ENCODE assay signal across 8 mouse cellular contexts in genomic region chr4:119247462-119248235, GRCm38 (mm10). TPM values are rescaled to one million over a fixed set of nuclear protein-coding genes. Genes with fewer than 3 reads are reported as not detected.
A peak's percentile ranks its signal among the peaks of the same experiment; 100 is the strongest.
DNase-seq lines count a peak whose midpoint lies in the region; ATAC-seq lines count a peak whose summit lies in the region.

No protein-coding gene starts in this region.

- peak; percentile 48; the same call in 1 of the 2 replicates for ATAC-seq in hindbrain, embryonic 16.5 days
- ATAC-seq in midbrain, embryonic 11.5 days (ENCODE audit: low FRiP score) = peak; percentile 74

- no peak overlapping the region for H3K4me3 ChIP-seq in hindbrain, embryonic 16.5 days (ENCODE audit: low read length)
- no peak overlapping the region for H3K4me3 ChIP-seq in midbrain, embryonic 11.5 days (ENCODE audit: low read depth, low read length)

- no peaks in the 10 kb centered on the region for H3K9me3 ChIP-seq in hindbrain, embryonic 16.5 days (ENCODE audit: control insufficient read depth, low read length)
- H3K9me3 ChIP-seq in midbrain, embryonic 11.5 days (ENCODE audit: control insufficient read depth, low read length) = no peaks in the 10 kb centered on the region

- H3K9ac ChIP-seq in hindbrain, embryonic 16.5 days (ENCODE audit: low read depth, low read length) = no peak overlapping the region
- H3K9ac ChIP-seq in midbrain, embryonic 11.5 days (ENCODE audit: low read length) = peak overlapping the region; percentile 33; the same call in 1 of the 2 replicates

- peak overlapping the region; percentile 41; the same call in 1 of the 2 replicates for H3K27ac ChIP-seq in hindbrain, embryonic 16.5 days (ENCODE audit: low read depth, low read length)
- peak overlapping the region; percentile 9; the same call in 1 of the 2 replicates for H3K27ac ChIP-seq in midbrain, embryonic 11.5 days (ENCODE audit: low read depth, low read length)

- H3K36me3 ChIP-seq in hindbrain, embryonic 16.5 days (ENCODE audit: control insufficient read depth, insufficient read depth, low read length) = peaks cover 9% of the 10 kb centered on the region
- H3K36me3 ChIP-seq in midbrain, embryonic 11.5 days (ENCODE audit: control insufficient read depth, insufficient read depth, low read length) = 0 out of 2 replicates have a peak, but pooled peaks cover 2% of the 10 kb centered on the region

- peaks cover 6% of the 10 kb centered on the region; the same call in 1 of the 2 replicates for H3K4me1 ChIP-seq in hindbrain, embryonic 16.5 days (ENCODE audit: control insufficient read depth, insufficient read depth, low read depth, low read length)
- peaks cover 5% of the 10 kb centered on the region for H3K4me1 ChIP-seq in midbrain, embryonic 11.5 days (ENCODE audit: control insufficient read depth, insufficient read depth, low read length)

- peak; percentile 41 to 50 for DNase-seq in cerebellum, adult 18-20 months
- DNase-seq in cerebellum, adult 9-10 months = no peak
- peak; percentile 42 to 63 for DNase-seq in cerebellum, postnatal 36 days
- peak; percentile 80 for DNase-seq in gastrocnemius, postnatal 10 days
- peak; percentile 62 to 77 for DNase-seq in left cerebral cortex, postnatal 14 days (ENCODE audit: low spot score in 2 of 2)
- peak; percentile 97 for DNase-seq in midbrain, embryonic 11.5 days (ENCODE audit: low spot score, missing footprints)
- DNase-seq in spleen, adult 12 weeks (ENCODE audit: low spot score) = peak; percentile 29

- intact Hi-C loops in left cerebral cortex, postnatal 14 days (cut with DNase I) = loop anchor here (10.0 kb wide), 1 partner anchor 417 kb away; no protein-coding TSS in a partner anchor

- H3K4me2 ChIP-seq in hindbrain, embryonic 16.5 days (ENCODE audit: low read length) = no peak overlapping the region
- no peak overlapping the region; the same call in 1 of the 2 replicates for H3K4me2 ChIP-seq in midbrain, embryonic 11.5 days

- no peaks in the 10 kb centered on the region for H3K27me3 ChIP-seq in hindbrain, embryonic 16.5 days (replicated peaks; ENCODE audit: control insufficient read depth, insufficient read depth, low read length)
- H3K27me3 ChIP-seq in midbrain, embryonic 11.5 days (ENCODE audit: control insufficient read depth, insufficient read depth, low read length) = no peaks in the 10 kb centered on the region

- 31% methylated on average over 11 of the region's 13 CpGs for WGBS in hindbrain, embryonic 16.5 days
- WGBS in midbrain, embryonic 11.5 days = 24% methylated on average over 13 of the region's 13 CpGs

RNA-seq across cellular contexts. Expression of gene Cldn19, which starts 7.6 kb away (rescaled TPM):
- total RNA-seq in gastrocnemius, postnatal 10 days (2021) = 10 to 100 TPM; 12.8 to 17.0 TPM
- polyA plus RNA-seq in hindbrain, embryonic 16.5 days (2015; fragmentation: Nextera tagmentation; extraction: Ambion mirVana) = 0.81 and 1.1 TPM in 2 replicates
- under 1 TPM; 0.15 to 0.24 TPM for total RNA-seq in left cerebral cortex, postnatal 14 days (2021)
- 0.49 TPM in 1 of 2 replicates, not detected in the other for polyA plus RNA-seq in midbrain, embryonic 11.5 days (2014; fragmentation: Nextera tagmentation; extraction: Ambion mirVana)

RNA-seq across cellular contexts. Expression of gene P3h1, which starts 14.9 kb away (rescaled TPM):
- 10 to 100 TPM; 23.3 to 30.5 TPM for total RNA-seq in gastrocnemius, postnatal 10 days (2021)
- polyA plus RNA-seq in hindbrain, embryonic 16.5 days (2015; fragmentation: Nextera tagmentation; extraction: Ambion mirVana) = 8.3 and 11.3 TPM in 2 replicates
- total RNA-seq in left cerebral cortex, postnatal 14 days (2021) = 1 to 10 TPM; 7.1 to 7.6 TPM
- 15.5 TPM in 2 replicates for polyA plus RNA-seq in midbrain, embryonic 11.5 days (2014; fragmentation: Nextera tagmentation; extraction: Ambion mirVana)

RNA-seq across cellular contexts. Expression of gene AU022252, which starts 15.1 kb away (rescaled TPM):
- 10 to 100 TPM; 19.3 to 21.2 TPM for total RNA-seq in gastrocnemius, postnatal 10 days (2021)
- polyA plus RNA-seq in hindbrain, embryonic 16.5 days (2015; fragmentation: Nextera tagmentation; extraction: Ambion mirVana) = 23.3 and 24.5 TPM in 2 replicates
- 10 to 100 TPM; 31.6 to 34.9 TPM for total RNA-seq in left cerebral cortex, postnatal 14 days (2021)
- 32.2 and 35.2 TPM in 2 replicates for polyA plus RNA-seq in midbrain, embryonic 11.5 days (2014; fragmentation: Nextera tagmentation; extraction: Ambion mirVana)

RNA-seq across cellular contexts. Expression of gene Tmem269, which starts 29.6 kb away (rescaled TPM):
- total RNA-seq in gastrocnemius, postnatal 10 days (2021) = not detected
- 0.20 and 0.46 TPM in 2 replicates for polyA plus RNA-seq in hindbrain, embryonic 16.5 days (2015; fragmentation: Nextera tagmentation; extraction: Ambion mirVana)
- under 1 TPM; 0.48 to 0.55 TPM for total RNA-seq in left cerebral cortex, postnatal 14 days (2021)
- 0.31 TPM in 1 of 2 replicates, not detected in the other for polyA plus RNA-seq in midbrain, embryonic 11.5 days (2014; fragmentation: Nextera tagmentation; extraction: Ambion mirVana)

RNA-seq across cellular contexts. Expression of gene Ybx1, which starts 46.8 kb away (rescaled TPM):
- 100 to 1,000 TPM; 547 to 553 TPM for total RNA-seq in gastrocnemius, postnatal 10 days (2021)
- polyA plus RNA-seq in hindbrain, embryonic 16.5 days (2015; fragmentation: Nextera tagmentation; extraction: Ambion mirVana) = 710 and 718 TPM in 2 replicates
- total RNA-seq in left cerebral cortex, postnatal 14 days (2021) = 100 to 1,000 TPM; 441 to 483 TPM
- 1,380 and 1,435 TPM in 2 replicates for polyA plus RNA-seq in midbrain, embryonic 11.5 days (2014; fragmentation: Nextera tagmentation; extraction: Ambion mirVana)

Comparison
In these comparisons a context has a peak if more than half of its experiments do, and no peak if none do; other contexts are left out.
1. RNA of gene Cldn19, which starts 7.6 kb away (total RNA-seq): 12.8 to 17.0 TPM in gastrocnemius, postnatal 10 days; 0.15 to 0.24 TPM in left cerebral cortex, postnatal 14 days; every median in the first group is over 10 times any median in the second.